In the genomic region with DNA sequence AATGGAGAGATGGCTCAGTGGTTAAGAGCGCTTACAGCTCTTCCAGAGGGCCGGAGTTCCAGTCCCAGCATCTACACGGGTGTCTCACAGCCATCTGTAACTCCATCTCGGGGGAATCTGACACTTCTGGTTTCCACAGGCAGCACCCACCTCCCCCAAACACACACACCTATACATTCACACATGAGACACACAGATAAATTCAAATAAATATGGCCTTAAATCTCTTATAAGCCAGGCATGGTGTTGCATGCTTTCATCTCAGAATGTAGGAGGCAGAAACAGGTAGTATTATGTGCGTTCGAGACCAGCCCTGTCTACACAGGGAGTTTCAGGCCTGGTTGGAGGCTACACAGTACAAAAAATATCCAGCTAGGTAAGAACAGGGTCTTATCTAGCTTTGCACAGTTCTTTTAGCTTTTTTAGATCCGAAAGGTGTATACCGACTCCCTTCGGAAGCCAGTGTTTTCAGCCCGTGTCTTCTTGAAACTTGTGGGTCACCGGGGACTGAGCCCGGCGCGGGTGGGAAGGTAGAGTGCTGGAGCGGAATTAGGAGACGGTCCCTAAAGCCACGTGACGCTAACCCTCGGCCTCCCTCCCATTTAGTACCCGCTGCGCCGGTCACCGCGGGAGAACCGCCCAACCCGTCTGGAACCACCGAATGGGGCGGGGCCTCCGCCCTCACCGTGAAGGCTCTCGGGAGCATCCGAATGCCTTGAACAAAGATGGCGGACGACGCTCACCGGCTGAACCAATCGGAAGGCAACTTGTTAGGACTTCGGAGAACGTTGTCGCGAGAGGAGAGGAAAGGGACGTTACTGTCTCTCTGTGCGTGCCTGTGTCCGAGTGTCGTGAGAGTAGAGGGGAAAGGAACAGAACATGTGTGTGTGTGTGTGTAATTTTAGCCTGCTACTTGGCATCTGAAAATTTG, we compare ENCODE assay signal across 7 mouse cellular contexts. TPM values are rescaled to one million over a fixed set of nuclear protein-coding genes. Genes with fewer than 3 reads are reported as not detected.
A peak's percentile ranks its signal among the peaks of the same experiment; 100 is the strongest.
DNase-seq lines count a peak whose midpoint lies in the region; ATAC-seq and TF ChIP-seq lines count a peak whose summit lies in the region.

No protein-coding gene starts in this region.

- no peaks in the 10 kb centered on the region for H3K27me3 ChIP-seq in embryonic facial prominence, embryonic 10.5 days (replicated peaks; ENCODE audit: low read depth, poor library complexity, severe bottlenecking)
- H3K27me3 ChIP-seq in intestine, postnatal 0 days (replicated peaks; ENCODE audit: control insufficient read depth, insufficient read depth, low read length): no peaks in the 10 kb centered on the region
- no peaks in the 10 kb centered on the region for H3K27me3 ChIP-seq in midbrain, embryonic 12.5 days
- no peaks in the 10 kb centered on the region for H3K27me3 ChIP-seq in small intestine, adult 2 months (ENCODE audit: control insufficient read depth, insufficient read depth, low read length)

- peak overlapping the region; percentile 68 for H3K4me3 ChIP-seq in embryonic facial prominence, embryonic 10.5 days
- peak overlapping the region; percentile 48 for H3K4me3 ChIP-seq in intestine, postnatal 0 days (ENCODE audit: low read depth, low read length)
- peak overlapping the region; percentile 54 for H3K4me3 ChIP-seq in midbrain, embryonic 12.5 days
- peak overlapping the region; percentile 62 for H3K4me3 ChIP-seq in small intestine, adult 2 months (ENCODE audit: low read depth, low read length)

- 4% methylated on average over 45 of the region's 45 CpGs for WGBS in embryonic facial prominence, embryonic 10.5 days
- WGBS in intestine, postnatal 0 days: 2% methylated on average over 45 of the region's 45 CpGs
- 2% methylated on average over 45 of the region's 45 CpGs for WGBS in midbrain, embryonic 12.5 days
- under 1% methylated on average over 45 of the region's 45 CpGs for WGBS in small intestine, adult 2 months

- DNase-seq in adrenal gland, postnatal 10 days: peak; percentile 98
- peak; percentile 98 for DNase-seq in embryonic facial prominence, embryonic 10.5 days (ENCODE audit: low spot score)
- DNase-seq in gonadal fat pad, adult 2 months (ENCODE audit: low read depth): peak; percentile 95
- DNase-seq in left cerebral cortex, postnatal 4 days: peak; percentile 99

- peak overlapping the region; percentile 82 for H3K4me2 ChIP-seq in intestine, postnatal 0 days (replicated peaks; ENCODE audit: low read depth)
- peak overlapping the region; percentile 88 for H3K4me2 ChIP-seq in midbrain, embryonic 12.5 days (replicated peaks)

- intact Hi-C loops in left cerebral cortex, postnatal 4 days (cut with DNase I): no loop called here

- H3K36me3 ChIP-seq in embryonic facial prominence, embryonic 10.5 days (replicated peaks): peaks cover 21% of the 10 kb centered on the region
- peaks cover 11% of the 10 kb centered on the region for H3K36me3 ChIP-seq in intestine, postnatal 0 days (ENCODE audit: control insufficient read depth, insufficient read depth)
- peaks cover 8% of the 10 kb centered on the region for H3K36me3 ChIP-seq in midbrain, embryonic 12.5 days
- H3K36me3 ChIP-seq in small intestine, adult 2 months (ENCODE audit: control insufficient read depth, insufficient read depth, low read length): peaks cover 9% of the 10 kb centered on the region

- H3K4me1 ChIP-seq in embryonic facial prominence, embryonic 10.5 days: peaks cover 35% of the 10 kb centered on the region
- H3K4me1 ChIP-seq in intestine, postnatal 0 days (replicated peaks; ENCODE audit: control insufficient read depth, insufficient read depth, low read length): peaks cover 13% of the 10 kb centered on the region; the same call in 1 of the 2 replicates
- peaks cover 26% of the 10 kb centered on the region for H3K4me1 ChIP-seq in midbrain, embryonic 12.5 days
- peaks cover 20% of the 10 kb centered on the region for H3K4me1 ChIP-seq in small intestine, adult 2 months (ENCODE audit: control insufficient read depth, insufficient read depth, insufficient read length, low read length)

- no peaks in the 10 kb centered on the region for H3K9me3 ChIP-seq in embryonic facial prominence, embryonic 10.5 days
- H3K9me3 ChIP-seq in intestine, postnatal 0 days (ENCODE audit: control insufficient read depth): no peaks in the 10 kb centered on the region
- no peaks in the 10 kb centered on the region for H3K9me3 ChIP-seq in midbrain, embryonic 12.5 days

- peak overlapping the region; percentile 62 for H3K9ac ChIP-seq in intestine, postnatal 0 days (ENCODE audit: low read depth, low read length)
- H3K9ac ChIP-seq in midbrain, embryonic 12.5 days (replicated peaks): peak overlapping the region; percentile 83

- H3K27ac ChIP-seq in embryonic facial prominence, embryonic 10.5 days (replicated peaks): peak overlapping the region; percentile 93
- peak overlapping the region; percentile 86 for H3K27ac ChIP-seq in intestine, postnatal 0 days (ENCODE audit: low read depth, low read length)
- peak overlapping the region; percentile 85 for H3K27ac ChIP-seq in midbrain, embryonic 12.5 days (replicated peaks)
- H3K27ac ChIP-seq in small intestine, adult 2 months (ENCODE audit: insufficient read depth, low read depth, low read length): peak overlapping the region; percentile 75

- no peak for TF ChIP-seq CTCF in intestine, postnatal 0 days (IDR thresholded peaks at IDR 0.05; ENCODE audit: low read depth)
- TF ChIP-seq CTCF in small intestine, adult 2 months (IDR thresholded peaks at IDR 0.05; ENCODE audit: extremely low read depth, insufficient read length, insufficient replicate concordance, low read depth, low read length): no peak

- peak; percentile 87 for ATAC-seq in intestine, postnatal 0 days
- ATAC-seq in midbrain, embryonic 12.5 days (ENCODE audit: low FRiP score, low read depth): peak; percentile 92

- TF ChIP-seq POLR2A in small intestine, adult 2 months (IDR thresholded peaks at IDR 0.05; ENCODE audit: low read depth, low read length): peak; percentile 51; the same call in 1 of the 2 replicates

RNA-seq across cellular contexts. Expression of a gene that starts 1.1 kb away (rescaled TPM):
- 10 to 100 TPM; 24.4 to 34.6 TPM for total RNA-seq in adrenal gland, postnatal 10 days (2021)
- polyA plus RNA-seq in embryonic facial prominence, embryonic 10.5 days (2016; fragmentation: Nextera tagmentation; extraction: Ambion mirVana): 14.6 and 15.6 TPM in 2 replicates
- polyA plus RNA-seq in gonadal fat pad, adult 2 months (2012; rRNA removed): 7.9 and 9.5 TPM in 2 replicates
- 20.0 and 21.1 TPM in 2 replicates for polyA plus RNA-seq in intestine, postnatal 0 days (2015; fragmentation: Nextera tagmentation; extraction: Ambion mirVana)
- 10 to 100 TPM; 15.3 to 16.3 TPM for total RNA-seq in left cerebral cortex, postnatal 4 days (2021)
- polyA plus RNA-seq in midbrain, embryonic 12.5 days (2016; fragmentation: Nextera tagmentation; extraction: Ambion mirVana): 5.3 and 5.9 TPM in 2 replicates
- 22.4 and 26.6 TPM in 2 replicates for polyA plus RNA-seq in small intestine, adult 2 months (2012; rRNA removed)

RNA-seq across cellular contexts. Expression of a gene that starts 26.9 kb away (rescaled TPM):
- 10 to 100 TPM; 16.4 to 33.8 TPM for total RNA-seq in adrenal gland, postnatal 10 days (2021)
- polyA plus RNA-seq in embryonic facial prominence, embryonic 10.5 days (2016; fragmentation: Nextera tagmentation; extraction: Ambion mirVana): 1.7 and 2.0 TPM in 2 replicates
- polyA plus RNA-seq in gonadal fat pad, adult 2 months (2012; rRNA removed): 15.2 and 19.6 TPM in 2 replicates
- polyA plus RNA-seq in intestine, postnatal 0 days (2015; fragmentation: Nextera tagmentation; extraction: Ambion mirVana): 7.6 and 8.4 TPM in 2 replicates
- 1 to 10 TPM; 6.8 to 8.3 TPM for total RNA-seq in left cerebral cortex, postnatal 4 days (2021)
- polyA plus RNA-seq in midbrain, embryonic 12.5 days (2016; fragmentation: Nextera tagmentation; extraction: Ambion mirVana): 3.0 and 3.2 TPM in 2 replicates
- polyA plus RNA-seq in small intestine, adult 2 months (2012; rRNA removed): 23.7 and 84.2 TPM in 2 replicates

RNA-seq across cellular contexts. Expression of a gene that starts 31.7 kb away (rescaled TPM):
- under 1 TPM; 0.27 to 0.36 TPM for total RNA-seq in adrenal gland, postnatal 10 days (2021)
- polyA plus RNA-seq in embryonic facial prominence, embryonic 10.5 days (2016; fragmentation: Nextera tagmentation; extraction: Ambion mirVana): not detected in 2 replicates
- polyA plus RNA-seq in gonadal fat pad, adult 2 months (2012; rRNA removed): 0.07 and 0.71 TPM in 2 replicates
- not detected in 2 replicates for polyA plus RNA-seq in intestine, postnatal 0 days (2015; fragmentation: Nextera tagmentation; extraction: Ambion mirVana)
- 1 to 10 TPM; 2.3 to 4.5 TPM for total RNA-seq in left cerebral cortex, postnatal 4 days (2021)
- polyA plus RNA-seq in midbrain, embryonic 12.5 days (2016; fragmentation: Nextera tagmentation; extraction: Ambion mirVana): not detected in 2 replicates
- polyA plus RNA-seq in small intestine, adult 2 months (2012; rRNA removed): not detected in 2 replicates

RNA-seq across cellular contexts. Expression of a gene that starts 38.7 kb away (rescaled TPM):
- total RNA-seq in adrenal gland, postnatal 10 days (2021): 10 to 100 TPM; 16.7 to 21.2 TPM
- 21.2 and 22.8 TPM in 2 replicates for polyA plus RNA-seq in embryonic facial prominence, embryonic 10.5 days (2016; fragmentation: Nextera tagmentation; extraction: Ambion mirVana)
- 21.2 and 23.4 TPM in 2 replicates for polyA plus RNA-seq in gonadal fat pad, adult 2 months (2012; rRNA removed)
- 15.5 and 15.6 TPM in 2 replicates for polyA plus RNA-seq in intestine, postnatal 0 days (2015; fragmentation: Nextera tagmentation; extraction: Ambion mirVana)
- total RNA-seq in left cerebral cortex, postnatal 4 days (2021): 10 to 100 TPM; 57.0 to 58.6 TPM
- polyA plus RNA-seq in midbrain, embryonic 12.5 days (2016; fragmentation: Nextera tagmentation; extraction: Ambion mirVana): 36.8 and 37.5 TPM in 2 replicates
- 13.9 and 20.6 TPM in 2 replicates for polyA plus RNA-seq in small intestine, adult 2 months (2012; rRNA removed)

Comparison
In these comparisons a context has a peak if more than half of its experiments do, and no peak if none do; other contexts are left out.
1. Peak in every context shown above with its lines: DNase-seq, ATAC-seq, H3K4me3 ChIP-seq and H3K27ac ChIP-seq.